Mouse (Mus musculus): ENCODE measurements around the gene Itgav. TPM values are rescaled to one million over a fixed set of nuclear protein-coding genes. Genes with fewer than 3 reads are reported as not detected.

The Itgav gene
- 107 and 124 TPM in 2 replicates for total RNA-seq (2021)
- long read RNA-seq, full-length matches to known transcripts = 2 of 21 reads
- long read RNA-seq, partial matches to known transcripts = 5 of 21 reads
- long read RNA-seq, other reads (novel, unspliced or antisense) = 14 of 21 reads

GRCm38 (mm10) chr2:83723921-83724826 lies at the start of gene Itgav:
Itgav (plus strand) TSS chr2:83724397.
- peak; percentile 98 for DNase-seq

GRCm38 (mm10) chr2:83674421-83674820 lies 49.8 kb upstream of the Itgav start:
- DNase-seq = no peak

- DNase-seq = peak; percentile 19
Observed at GRCm38 (mm10) chr2:83674896-83675295, 49.3 kb upstream of the Itgav start.

GRCm38 (mm10) chr2:83675681-83676080 lies 48.5 kb upstream of the Itgav start:
- no peak for DNase-seq

- DNase-seq = no peak
Observed at GRCm38 (mm10) chr2:83676226-83676870, 47.8 kb upstream of the Itgav start.

GRCm38 (mm10) chr2:83681332-83681731 lies 42.9 kb upstream of the Itgav start:
- DNase-seq = no peak

- no peak for DNase-seq
Observed at GRCm38 (mm10) chr2:83681785-83682184, 42.4 kb upstream of the Itgav start.

GRCm38 (mm10) chr2:83682282-83682681 lies 41.9 kb upstream of the Itgav start:
- DNase-seq = no peak

- DNase-seq = no peak
Observed at GRCm38 (mm10) chr2:83683731-83684519, 40.3 kb upstream of the Itgav start.

- no peak for DNase-seq
Observed at GRCm38 (mm10) chr2:83684691-83685090, 39.5 kb upstream of the Itgav start.

GRCm38 (mm10) chr2:83690372-83690771 lies 33.8 kb upstream of the Itgav start:
- no peak for DNase-seq

GRCm38 (mm10) chr2:83692651-83693545 lies 31.3 kb upstream of the Itgav start:
- DNase-seq = no peak

GRCm38 (mm10) chr2:83694061-83694460 lies 30.1 kb upstream of the Itgav start:
- DNase-seq = no peak

- DNase-seq = no peak
Observed at GRCm38 (mm10) chr2:83695345-83696247, 28.6 kb upstream of the Itgav start.

- no peak for DNase-seq
Observed at GRCm38 (mm10) chr2:83698484-83698883, 25.7 kb upstream of the Itgav start.

GRCm38 (mm10) chr2:83699324-83699723 lies 24.9 kb upstream of the Itgav start:
- no peak for DNase-seq

GRCm38 (mm10) chr2:83700667-83701066 lies 23.5 kb upstream of the Itgav start:
- DNase-seq = no peak

GRCm38 (mm10) chr2:83702411-83702810 lies 21.8 kb upstream of the Itgav start:
- no peak for DNase-seq

GRCm38 (mm10) chr2:83705580-83706158 lies 18.5 kb upstream of the Itgav start:
- no peak for DNase-seq
